8 mouse cellular contexts compared by ENCODE assay signal in the genomic region with DNA sequence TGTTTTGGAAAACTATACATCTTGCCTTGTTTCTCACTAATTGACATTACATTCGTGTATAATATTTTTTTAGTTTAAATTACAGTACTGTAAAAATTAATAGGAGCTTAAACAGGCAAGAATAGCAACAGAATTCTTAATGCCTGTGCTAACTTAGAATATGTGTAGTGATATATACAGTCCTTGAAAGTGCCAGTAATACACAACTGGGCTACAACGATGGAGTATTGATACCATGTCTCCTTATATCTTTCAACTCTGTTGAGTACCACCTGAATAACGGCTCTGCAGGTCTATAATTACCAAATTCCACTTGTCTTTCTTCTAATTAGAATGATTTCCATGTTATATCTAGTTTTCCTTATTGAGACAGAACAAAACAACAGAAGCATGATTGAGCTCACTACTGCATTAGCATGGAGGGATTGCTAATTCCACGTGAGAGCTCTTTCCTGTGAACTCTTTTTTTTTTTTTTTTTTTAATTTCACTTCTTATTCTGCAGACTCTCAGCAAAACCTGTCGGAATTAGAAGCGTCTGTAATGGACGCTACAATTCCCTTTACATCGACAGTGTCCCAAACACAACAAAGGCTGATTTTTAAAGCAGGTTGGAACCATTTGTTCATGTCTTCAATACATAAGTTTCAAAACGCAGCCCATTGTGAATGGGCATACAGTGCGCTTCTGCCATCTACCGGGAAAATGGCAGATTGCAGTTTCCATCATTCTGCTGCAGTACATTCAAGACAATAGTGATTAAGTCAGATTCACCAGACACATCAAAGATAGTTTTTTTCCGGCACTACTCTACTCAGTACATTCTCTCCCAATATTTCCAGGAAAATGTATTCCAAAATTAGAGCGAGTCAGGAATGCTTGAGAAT.
DNase-seq lines count a peak whose midpoint lies in the region; ATAC-seq and TF ChIP-seq lines count a peak whose summit lies in the region.

No protein-coding gene starts in this region.

- H3K36me3 ChIP-seq in megakaryocyte, embryonic 14.5 days (replicated peaks; ENCODE audit: low read length): no peaks in the 10 kb centered on the region

- H3K27me3 ChIP-seq in cerebellum, adult 2 months (ENCODE audit: control insufficient read depth, insufficient read depth, low read length): no peaks in the 10 kb centered on the region
- H3K27me3 ChIP-seq in megakaryocyte, embryonic 14.5 days (replicated peaks): no peaks in the 10 kb centered on the region

- peak; percentile 82 for TF ChIP-seq CTCF in gastrocnemius, adult 2 months (IDR thresholded peaks at IDR 0.05)
- TF ChIP-seq CTCF in cerebellum, adult 2 months (IDR thresholded peaks at IDR 0.05; ENCODE audit: borderline replicate concordance, insufficient read depth, low read depth, low read length): peak; percentile 78

- peak; percentile 98 for ATAC-seq in frontal cortex, adult (ENCODE audit: low TSS enrichment)

- no peaks in the 10 kb centered on the region for H3K9me3 ChIP-seq in megakaryocyte, embryonic 14.5 days

- 22% methylated on average over 13 of the region's 13 CpGs for WGBS in cerebellum, adult 2 months

- intact Hi-C loops in gastrocnemius, adult 2 months (cut with DNase I): no loop called here

- no peaks in the 10 kb centered on the region for H3K4me1 ChIP-seq in cerebellum, adult 2 months (ENCODE audit: control insufficient read depth, insufficient read depth, low read length)
- H3K4me1 ChIP-seq in megakaryocyte, embryonic 14.5 days: no peaks in the 10 kb centered on the region

- H3K27ac ChIP-seq in gastrocnemius, adult 2 months: no peak overlapping the region
- no peak overlapping the region for H3K27ac ChIP-seq in cerebellum, adult 2 months (ENCODE audit: insufficient read depth, low read length)

- peak overlapping the region; percentile 50 for H3K4me3 ChIP-seq in gastrocnemius, adult 2 months
- no peak overlapping the region for H3K4me3 ChIP-seq in cerebellum, adult 2 months (replicated peaks; ENCODE audit: insufficient read depth, low read depth, low read length)
- H3K4me3 ChIP-seq in megakaryocyte, embryonic 14.5 days (replicated peaks): peak overlapping the region; percentile 76

- DNase-seq in gastrocnemius, adult 2 months: peak; percentile 34
- no peak for DNase-seq in gastrocnemius, adult 8-10 months (ENCODE audit: low spot score in 2 of 2)
- peak; percentile 32 to 59 for DNase-seq in cerebellum, adult 2 months
- DNase-seq in induced T-regulatory cell, adult 2 months (ENCODE audit: low read depth): peak; percentile 39
- DNase-seq in left cerebral cortex, adult 18-20 months (ENCODE audit: low spot score in 2 of 2): peak; percentile 81 to 85
- DNase-seq in right cerebral cortex, postnatal 4 days: peak; percentile 90

- no peak for TF ChIP-seq POLR2A in cerebellum, adult 2 months (IDR thresholded peaks at IDR 0.05; ENCODE audit: borderline replicate concordance, insufficient read depth, low read length)

Comparison
In these comparisons a context has a peak if more than half of its experiments do, and no peak if none do; other contexts are left out.
1. DNase-seq: peak in gastrocnemius, adult 2 months (single experiment), cerebellum, adult 2 months (2 of 2), induced T-regulatory cell, adult 2 months (single experiment), left cerebral cortex, adult 18-20 months (2 of 2) and right cerebral cortex, postnatal 4 days (single experiment); none in gastrocnemius, adult 8-10 months (0 of 2).